Mouse (Mus musculus) lung, postnatal 0 days (tissue): ENCODE data around the gene Zbtb7b. TPM values are rescaled to one million over a fixed set of nuclear protein-coding genes. Genes with fewer than 3 reads are reported as not detected.

Source experiments
- ATAC-seq: fragments of 200-750 bp; cut with Nextera tagmentation; 2 replicates; pipeline ENCODE4 v1.8.0; 2017; ENCODE audit warnings: moderate library complexity
- DNase-seq: peaks from one replicate; pipeline ENCODE4 v3.0.0-alpha.2; 2016; ENCODE audit warnings: low spot score
- H3K27ac ChIP-seq: fragments of 300-500 bp; sonication (generic); 2 replicates; pipeline ENCODE4 v1.5.1; 2014; ENCODE audit warnings: antibody characterized with exemption, mild to moderate bottlenecking, low read length, mixed read lengths
- H3K27me3 ChIP-seq: fragments of 300-500 bp; sonication (generic); replicated peaks from 2 replicates; pipeline ENCODE4 v1.6.1; 2014; ENCODE audit warnings: low read length, mixed read lengths; ENCODE audit not compliant: insufficient read depth
- H3K36me3 ChIP-seq: fragments of 300-500 bp; sonication (generic); 2 replicates; pipeline ENCODE4 v1.6.1; 2014; ENCODE audit warnings: low read length, mixed read lengths; ENCODE audit not compliant: insufficient read depth
- H3K4me1 ChIP-seq: fragments of 300-500 bp; sonication (generic); 2 replicates; pipeline ENCODE4 v1.6.1; 2014; ENCODE audit warnings: antibody characterized with exemption, low read depth, low read length, mixed read lengths; ENCODE audit not compliant: insufficient read depth
- H3K4me2 ChIP-seq: fragments of 300-500 bp; sonication (generic); replicated peaks from 2 replicates; pipeline ENCODE4 v1.6.1; 2014; ENCODE audit warnings: low read depth, mild to moderate bottlenecking, low read length, moderate library complexity, mixed read lengths
- H3K4me3 ChIP-seq: fragments of 300-500 bp; sonication (generic); 2 replicates; pipeline ENCODE4 v1.5.1; 2014; ENCODE audit warnings: low read depth, low read length
- H3K9ac ChIP-seq: fragments of 300-500 bp; sonication (generic); replicated peaks from 2 replicates; pipeline ENCODE4 v1.6.1; 2014; ENCODE audit warnings: low read depth, mild to moderate bottlenecking
- H3K9me3 ChIP-seq: fragments of 300-500 bp; sonication (generic); 2 replicates; pipeline ENCODE4 v1.6.1; 2016; ENCODE audit warnings: low read length, mixed read lengths
- CTCF ChIP-seq: IDR thresholded peaks from 2 replicates; pipeline ENCODE4 v1.5.1; 2016; ENCODE audit warnings: antibody characterized with exemption, mild to moderate bottlenecking
- EP300 ChIP-seq: IDR thresholded peaks from 2 replicates; pipeline ENCODE4 v1.6.1; 2016; ENCODE audit warnings: antibody characterized with exemption, mild to moderate bottlenecking, control low read depth
- WGBS: fragments of 180-500 bp; shearing (Covaris S2); extraction: QIAGEN DNeasy Blood & Tissue Kit; methylation state at CpG from one replicate; pipeline ENCODE4 v1.1.7; 2014; 5-methylcytosine and 5-hydroxymethylcytosine counted together
- polyA plus RNA-seq: library from polyadenylated mRNA; unstranded; fragments of >200 nt; fragmentation: Nextera tagmentation; extraction: Ambion mirVana; gene quantifications from 2 replicates; pipeline ENCODE4 v1.2.1, GENCODE M21; 2015

The Zbtb7b gene
- polyA plus RNA-seq, 1 experiment from 2014 or later: 7.3 TPM

DNA sequence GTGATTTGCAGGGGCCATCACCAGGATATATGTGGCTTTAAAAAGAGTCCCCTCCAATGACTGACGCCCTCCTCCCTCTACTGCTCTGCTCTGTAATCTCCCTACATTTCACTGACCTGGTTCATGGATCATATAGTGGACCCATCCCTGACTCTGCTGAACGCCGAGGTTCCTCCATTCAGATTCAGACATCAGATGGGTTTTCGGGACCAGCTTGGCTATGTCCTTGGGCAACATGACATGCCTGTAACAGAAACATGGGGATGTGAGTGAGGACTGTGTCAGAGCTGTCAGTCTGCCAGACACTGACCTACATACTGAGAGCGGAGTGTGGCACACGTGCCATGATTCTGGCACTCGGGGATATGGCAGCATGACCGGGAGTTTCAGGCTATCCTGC, 21.6 kb upstream of the Zbtb7b start:
- Histone ChIP-seq H3K4me1 (peaks cover 7% of the 10 kb centered on the region; the same call in 1 of the 2 replicates), H3K4me3 (no peak overlapping the region), H3K9me3 (no peaks in the 10 kb centered on the region), H3K36me3 (no peaks in the 10 kb centered on the region), H3K4me2 (no peak overlapping the region), H3K27ac (no peak overlapping the region), H3K9ac (no peak overlapping the region), H3K27me3 (no peaks in the 10 kb centered on the region)
- DNase-seq (no peak), ATAC-seq (no peak)
- 97% methylated on average over 8 of the region's 8 CpGs for WGBS
- TF ChIP-seq EP300 (no peak), CTCF (no peak)

GRCm38 (mm10) chr3:89411490-89412393, 17.2 kb upstream of the Zbtb7b start, which contains the start of gene Flad1:
Gene Flad1 (minus strand): TSS chr3:89411870.
- peak within 1 kb of the TSS; percentile 63 for H3K4me2 ChIP-seq
- H3K27ac ChIP-seq: no peak within 1 kb of the TSS
- H3K4me1 ChIP-seq: no peaks in the 10 kb centered on the region
- H3K36me3 ChIP-seq: no peaks in the 10 kb centered on the region
- 5% methylated on average over 28 of the region's 28 CpGs for WGBS
- H3K9ac ChIP-seq: peak within 1 kb of the TSS; percentile 39
- TF ChIP-seq CTCF: no peak
- TF ChIP-seq EP300: peak; percentile 95
- peak within 1 kb of the TSS; percentile 53 for H3K4me3 ChIP-seq
- DNase-seq (peak; percentile 98), ATAC-seq (peak; percentile 100)
- no peaks in the 10 kb centered on the region for H3K9me3 ChIP-seq
- H3K27me3 ChIP-seq: no peaks in the 10 kb centered on the region

- Histone ChIP-seq H3K4me2 (peak overlapping the region; percentile 63), H3K4me1 (no peaks in the 10 kb centered on the region), H3K9ac (peak overlapping the region; percentile 39; the same call in 1 of the 2 replicates), H3K9me3 (no peaks in the 10 kb centered on the region), H3K36me3 (no peaks in the 10 kb centered on the region), H3K27me3 (no peaks in the 10 kb centered on the region), H3K27ac (no peak overlapping the region), H3K4me3 (peak overlapping the region; percentile 53; the same call in 1 of the 2 replicates)
- ATAC-seq: no peak
- WGBS: 76% methylated on average over 10 of the region's 10 CpGs
- no peak for TF ChIP-seq CTCF
- no peak for TF ChIP-seq EP300
- DNase-seq: no peak
These were observed 16.3 kb upstream of the Zbtb7b start for GRCm38 (mm10) chr3:89410864-89411263.

DNA sequence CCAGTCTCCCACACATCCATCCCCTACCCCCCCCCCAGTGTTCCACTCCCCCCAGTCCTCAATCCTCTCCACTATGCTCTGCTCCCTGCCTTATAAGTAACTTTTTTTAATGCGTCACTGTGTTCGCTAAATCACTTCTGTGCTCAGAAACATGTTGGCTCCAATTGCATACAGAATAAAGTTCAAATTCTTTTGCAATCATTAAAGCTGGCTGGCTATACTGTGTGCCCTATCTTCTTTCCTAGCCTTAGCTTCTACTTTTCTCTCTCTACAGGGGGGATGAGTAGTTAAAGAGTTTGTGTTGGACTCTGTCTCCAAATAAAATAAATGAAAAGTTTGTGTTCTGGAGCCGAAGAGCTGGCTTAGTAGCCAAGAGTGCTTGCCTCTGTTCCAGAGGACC, 15.1 kb upstream of the Zbtb7b start:
- Histone ChIP-seq H3K36me3 (no peaks in the 10 kb centered on the region), H3K9me3 (no peaks in the 10 kb centered on the region), H3K4me2 (no peak overlapping the region), H3K4me3 (no peak overlapping the region), H3K27ac (no peak overlapping the region), H3K27me3 (no peaks in the 10 kb centered on the region), H3K9ac (no peak overlapping the region), H3K4me1 (no peaks in the 10 kb centered on the region)
- ATAC-seq (no peak), DNase-seq (no peak)
- 93% methylated on average over 3 of the region's 3 CpGs for WGBS
- TF ChIP-seq CTCF (no peak), EP300 (no peak)

DNA sequence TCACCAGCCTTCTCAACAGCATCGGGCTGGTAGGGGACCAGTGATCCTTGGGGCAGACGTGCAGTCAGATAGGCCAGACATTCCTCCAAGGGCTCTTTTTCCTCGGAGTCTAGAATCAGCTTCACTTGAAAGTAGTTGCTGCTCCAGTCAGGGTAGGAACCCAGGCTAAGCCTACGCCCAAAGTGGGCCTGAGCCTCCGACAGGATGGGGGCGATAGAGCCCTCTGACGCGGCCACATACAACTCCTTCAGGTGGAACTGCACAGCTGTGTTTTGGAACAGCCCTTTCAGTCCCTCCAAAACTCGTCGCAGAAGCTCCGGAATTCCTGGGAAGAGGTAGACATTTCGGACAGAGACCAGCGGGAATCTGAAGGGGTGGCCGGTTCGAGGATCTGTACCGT, 13.9 kb upstream of the Zbtb7b start:
- H3K4me1 ChIP-seq: no peaks in the 10 kb centered on the region
- no peak for TF ChIP-seq CTCF
- TF ChIP-seq EP300: no peak
- H3K27ac ChIP-seq: no peak overlapping the region
- peaks cover 3% of the 10 kb centered on the region; the same call in 1 of the 2 replicates for H3K36me3 ChIP-seq
- H3K9me3 ChIP-seq: no peaks in the 10 kb centered on the region
- WGBS: 64% methylated on average over 16 of the region's 16 CpGs
- ATAC-seq (no peak), DNase-seq (no peak)
- no peak overlapping the region for H3K4me2 ChIP-seq
- H3K4me3 ChIP-seq: no peak overlapping the region
- no peaks in the 10 kb centered on the region for H3K27me3 ChIP-seq
- H3K9ac ChIP-seq: no peak overlapping the region

GRCm38 (mm10) chr3:89406887-89407286, 12.3 kb upstream of the Zbtb7b start:
- Histone ChIP-seq H3K4me2 (no peak overlapping the region), H3K27ac (no peak overlapping the region), H3K9ac (no peak overlapping the region), H3K36me3 (peaks cover 12% of the 10 kb centered on the region; the same call in 1 of the 2 replicates), H3K9me3 (no peaks in the 10 kb centered on the region), H3K4me3 (no peak overlapping the region), H3K27me3 (no peaks in the 10 kb centered on the region), H3K4me1 (no peaks in the 10 kb centered on the region)
- TF ChIP-seq EP300 (no peak), CTCF (no peak)
- DNase-seq: no peak
- 79% methylated on average over 6 of the region's 6 CpGs for WGBS
- ATAC-seq: no peak
